Mouse (Mus musculus) adrenal gland, postnatal 4 days (tissue): ENCODE measurements around the gene Tma7. TPM values are rescaled to one million over a fixed set of nuclear protein-coding genes. Genes with fewer than 3 reads are reported as not detected.

Source experiments
- DNase-seq, 2 experiments: peaks; one replicate each; pipeline ENCODE4 v3.0.0; 2021 to 2022; ENCODE audit warnings: low spot score in 2 of 2, mixed read lengths in 2 of 2
- total RNA-seq, 2 experiments: library from RNA; stranded (reverse); gene quantifications; 2 replicates each; pipeline ENCODE4 v1.2.3; 2021

Gene Tma7
- total RNA-seq, 2 experiments from 2014 or later = 375 to 399 TPM

DNA sequence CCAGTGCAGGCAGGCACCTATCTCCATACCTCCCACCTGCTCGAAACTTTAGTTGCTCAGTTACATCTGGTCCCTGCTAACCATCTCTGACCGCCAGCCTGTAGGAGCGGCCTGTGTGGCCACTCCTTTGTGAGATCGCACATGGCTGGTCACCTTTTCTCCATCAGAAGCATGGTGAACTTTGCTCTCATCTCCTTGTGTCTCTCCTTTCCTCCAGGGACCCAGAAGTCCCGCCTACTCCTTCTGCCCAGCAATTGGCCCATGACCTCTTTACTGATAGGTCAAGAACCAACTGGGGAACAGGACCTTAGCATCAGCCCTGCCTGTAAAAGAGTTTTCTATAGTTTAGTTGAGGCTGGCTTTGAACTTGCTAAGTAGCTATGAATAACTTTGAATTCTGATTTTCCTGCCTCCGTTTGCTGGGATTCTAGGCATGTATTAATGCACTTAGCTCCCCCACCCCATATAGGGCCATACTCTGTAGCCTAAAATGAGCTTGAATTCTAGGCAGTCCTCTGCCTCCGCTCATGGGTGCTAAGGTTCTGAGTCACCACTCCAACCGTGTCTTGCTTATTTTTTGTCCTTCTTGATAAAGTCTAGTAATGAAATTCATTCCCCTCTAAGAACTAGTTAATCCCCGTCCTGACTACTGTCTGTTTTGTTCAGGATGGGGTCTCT is 32.3 kb downstream of the Tma7 start:
- DNase-seq = peak in 1 of 2 experiments; percentile 1

DNA sequence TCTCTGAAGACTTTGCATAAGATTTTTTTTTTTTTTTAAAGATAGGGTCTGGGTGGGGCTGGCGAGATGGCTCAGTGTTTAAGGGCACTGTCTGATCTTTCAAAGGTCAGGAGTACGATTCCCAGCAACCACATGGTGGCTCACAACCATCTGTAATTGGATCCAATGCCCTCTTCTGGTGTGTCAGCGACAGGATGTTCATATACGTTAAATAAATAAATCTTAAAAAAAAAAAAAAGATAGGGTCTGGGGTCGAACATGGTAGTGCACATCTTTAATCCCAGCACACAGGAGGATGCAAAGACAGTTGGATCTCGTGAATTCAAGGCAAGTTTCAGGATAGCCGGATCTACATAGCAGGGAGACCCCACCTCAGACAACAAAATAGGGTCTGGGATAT is 33.1 kb downstream of the Tma7 start:
- DNase-seq = no peak

DNA sequence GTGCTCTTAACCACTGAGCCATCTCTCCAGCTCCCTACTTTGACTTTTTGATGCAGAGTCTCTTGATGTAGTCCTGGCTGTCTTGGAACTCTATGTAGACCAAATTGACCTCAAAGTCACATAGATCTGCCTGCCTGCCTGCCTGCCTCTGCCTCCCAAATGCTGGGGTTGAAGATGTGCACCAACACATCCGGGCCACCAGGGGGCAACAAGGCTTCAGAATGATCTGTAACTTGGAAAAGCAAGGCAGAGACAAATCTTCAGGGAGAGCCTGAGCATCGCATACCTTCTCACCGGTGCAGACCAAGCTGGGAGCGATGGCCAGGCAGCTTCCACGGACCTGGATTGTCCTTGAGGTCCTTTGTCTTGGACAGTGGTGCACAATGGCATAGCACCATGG is 36.1 kb downstream of the Tma7 start:
- no peak for DNase-seq

DNA sequence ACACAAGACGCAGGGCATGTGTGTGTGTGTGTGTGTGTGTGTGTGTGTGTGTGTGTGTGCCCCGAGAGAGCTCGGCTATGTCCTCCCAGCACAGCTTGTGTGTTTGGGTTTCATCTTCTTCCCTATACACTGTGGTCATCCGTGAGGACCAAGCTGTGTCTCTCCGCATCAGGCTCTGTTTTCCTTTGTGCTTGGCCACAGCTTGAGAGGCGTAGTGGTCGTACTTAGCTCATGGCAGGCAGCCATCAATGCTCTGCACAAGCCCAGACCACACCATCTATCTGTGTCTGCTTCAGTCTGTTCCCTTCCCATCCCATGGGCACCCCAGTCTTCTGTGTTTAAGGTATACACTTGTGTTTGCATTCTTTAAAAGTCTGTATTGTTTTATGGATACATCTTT is 41.0 kb downstream of the Tma7 start:
- DNase-seq = no peak

DNA sequence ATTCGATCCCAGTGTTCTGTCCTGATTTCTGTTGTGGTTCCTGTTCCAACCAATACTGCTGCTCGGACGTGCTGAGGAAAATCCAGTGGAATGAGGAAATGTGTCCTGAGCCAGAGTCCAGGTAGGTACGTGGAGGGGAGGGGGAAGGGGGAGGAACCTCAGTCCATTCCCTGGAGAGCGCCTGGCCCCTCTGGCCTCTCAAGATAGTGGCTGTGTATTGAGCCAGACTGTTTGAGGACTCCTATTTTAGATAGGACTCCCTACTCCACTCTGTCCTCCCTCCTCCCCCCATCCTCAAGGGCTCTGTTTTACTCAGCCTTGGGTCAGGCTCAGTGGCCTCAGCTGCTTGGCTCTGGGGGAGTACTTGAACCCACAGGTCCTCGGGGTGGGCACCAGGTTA is 41.5 kb downstream of the Tma7 start:
- no peak for DNase-seq

DNA sequence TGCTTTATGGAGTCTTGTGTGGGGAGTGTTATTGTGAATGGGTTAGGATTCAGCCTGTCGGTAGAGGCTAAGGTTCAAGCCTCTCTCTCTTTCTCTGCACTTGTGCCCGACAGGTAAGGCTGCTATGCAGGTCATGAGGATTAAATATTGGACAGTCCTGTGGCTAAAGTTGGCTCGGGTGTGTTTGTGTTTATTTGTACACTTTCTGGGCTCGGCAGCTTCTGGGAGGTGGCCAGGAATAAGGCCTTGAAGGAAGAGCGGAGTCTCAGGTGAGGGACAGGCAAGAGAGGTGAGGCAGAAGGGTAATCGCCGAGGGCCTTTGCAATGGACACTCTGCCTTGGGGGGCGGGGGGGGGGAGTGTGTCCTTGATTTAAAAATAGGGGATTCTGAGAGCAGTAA is 42.2 kb downstream of the Tma7 start:
- DNase-seq = no peak

DNA sequence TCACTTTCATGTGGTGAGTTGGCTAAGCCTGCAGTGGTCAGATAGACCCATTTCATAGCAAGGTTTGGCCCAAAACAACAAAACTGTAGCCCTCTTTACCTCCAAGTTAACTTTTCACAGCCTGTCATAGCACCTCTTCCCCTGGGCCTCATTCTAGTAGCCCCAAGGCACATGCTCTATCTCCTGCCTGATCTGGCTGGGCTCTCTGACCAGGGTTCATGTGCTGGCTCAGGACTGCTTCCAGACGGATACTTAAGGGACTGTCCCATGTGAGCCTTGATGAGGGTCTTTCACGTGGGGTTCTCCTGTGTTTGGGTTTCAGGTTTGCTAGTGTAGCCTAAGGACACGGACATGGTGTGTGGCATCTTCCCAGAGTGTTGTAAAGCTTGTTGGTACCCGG is 42.7 kb downstream of the Tma7 start:
- DNase-seq = no peak

DNA sequence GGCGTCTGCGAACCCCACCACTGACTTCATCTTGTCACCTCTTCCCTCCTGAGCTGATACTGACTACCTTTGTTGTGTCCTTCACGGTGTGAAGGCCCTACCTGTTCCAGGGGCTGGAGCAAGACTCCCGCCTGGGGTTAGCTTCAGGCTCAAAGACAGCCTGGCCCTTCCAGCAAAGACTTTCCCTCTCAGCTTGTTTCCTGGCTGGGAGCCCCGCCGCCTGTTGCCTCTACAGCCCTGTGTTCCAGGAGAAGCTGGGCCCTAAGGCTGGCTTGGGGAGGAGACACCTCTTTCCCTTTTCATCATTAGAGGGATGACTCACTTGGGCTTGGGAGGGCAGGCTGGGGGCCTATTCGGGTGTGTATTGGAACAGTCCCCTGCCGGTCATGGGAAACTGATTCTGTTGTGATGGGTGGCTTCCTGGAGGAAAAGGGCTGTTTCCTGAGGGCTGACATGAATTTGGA is 43.5 kb downstream of the Tma7 start:
- no peak for DNase-seq

DNA sequence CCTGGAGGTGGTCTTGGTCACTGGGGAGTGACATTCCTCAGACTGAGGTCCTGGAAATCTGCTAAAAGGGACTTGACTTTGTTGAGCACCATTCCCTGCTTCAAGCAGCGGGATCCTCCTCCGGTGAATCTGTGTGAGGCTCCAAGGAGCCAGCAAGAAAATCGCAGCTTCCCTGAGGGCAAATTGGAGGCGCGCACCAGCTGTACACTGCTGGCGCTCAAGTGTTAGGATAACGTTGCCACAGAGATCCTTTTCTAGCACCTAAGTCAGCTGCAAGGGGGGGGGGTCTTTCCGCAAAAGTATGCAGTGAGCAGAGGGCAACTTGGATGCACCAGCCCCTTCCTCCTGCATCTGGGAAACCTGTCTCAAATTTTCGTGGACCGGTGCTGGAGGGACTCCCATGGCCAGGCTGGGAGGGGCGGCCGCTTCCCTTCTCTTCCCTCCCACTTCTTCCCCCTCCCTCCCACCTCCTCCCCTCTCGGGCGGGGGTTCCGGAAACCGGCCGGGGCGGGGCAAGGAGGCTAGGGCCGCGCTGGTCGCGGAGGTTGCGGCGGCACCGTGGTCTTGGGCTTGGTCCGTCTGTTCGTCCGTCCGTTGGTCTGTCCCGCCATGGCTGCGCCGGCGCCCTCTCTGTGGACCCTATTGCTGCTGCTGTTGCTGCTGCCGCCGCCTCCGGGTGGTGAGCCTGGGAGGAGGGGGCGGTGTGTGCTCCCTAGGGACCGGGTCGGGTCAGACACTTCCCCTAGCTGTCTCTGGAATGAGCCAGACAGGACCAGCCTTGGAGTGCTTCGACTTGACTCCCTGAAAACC is 44.1 kb downstream of the Tma7 start, which contains the start of gene Shisa5:
Gene Shisa5 (plus strand): TSS at position 480 of the 810 bp plus-strand sequence.
- peak; percentile 63 to 76 for DNase-seq

DNA sequence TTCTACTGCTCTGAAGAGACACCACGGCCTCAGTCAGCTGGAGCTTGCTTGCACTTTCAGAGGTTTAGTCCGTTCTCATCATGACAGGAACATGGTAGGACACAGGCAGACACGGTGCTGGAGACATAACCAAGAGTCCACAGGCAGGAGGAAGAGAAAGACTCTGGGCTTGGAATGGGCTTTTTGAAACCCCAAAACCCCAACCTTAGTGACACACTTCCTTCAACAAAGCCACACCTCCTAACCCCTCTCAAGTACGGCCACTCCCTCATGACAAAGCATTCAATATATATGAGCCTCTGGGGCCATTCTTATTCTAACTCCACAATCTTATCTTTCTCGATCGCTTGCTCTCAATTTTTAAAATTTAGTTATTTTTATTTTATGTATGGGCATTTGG is 50.0 kb downstream of the Tma7 start:
- no peak for DNase-seq

DNA sequence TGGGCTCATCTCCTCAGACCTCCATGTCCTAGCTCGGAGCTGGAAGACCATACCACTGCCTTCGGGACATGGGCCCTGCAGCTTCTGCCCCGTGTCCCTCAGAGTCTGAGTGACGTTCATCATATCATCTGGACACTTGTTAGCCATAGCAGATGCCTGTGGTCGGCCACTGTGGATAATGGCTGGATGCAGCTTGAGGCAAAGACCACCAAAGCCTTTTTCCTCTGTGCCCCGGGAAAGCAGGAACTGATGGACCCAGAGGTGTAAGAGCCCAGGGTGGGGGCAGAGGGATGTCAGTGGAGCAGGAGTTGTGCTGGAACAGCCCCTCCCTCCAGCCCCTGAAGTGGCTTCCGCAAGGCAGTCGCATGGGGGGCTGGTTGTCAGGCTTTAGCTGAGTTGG is 50.7 kb downstream of the Tma7 start:
- no peak for DNase-seq

DNA sequence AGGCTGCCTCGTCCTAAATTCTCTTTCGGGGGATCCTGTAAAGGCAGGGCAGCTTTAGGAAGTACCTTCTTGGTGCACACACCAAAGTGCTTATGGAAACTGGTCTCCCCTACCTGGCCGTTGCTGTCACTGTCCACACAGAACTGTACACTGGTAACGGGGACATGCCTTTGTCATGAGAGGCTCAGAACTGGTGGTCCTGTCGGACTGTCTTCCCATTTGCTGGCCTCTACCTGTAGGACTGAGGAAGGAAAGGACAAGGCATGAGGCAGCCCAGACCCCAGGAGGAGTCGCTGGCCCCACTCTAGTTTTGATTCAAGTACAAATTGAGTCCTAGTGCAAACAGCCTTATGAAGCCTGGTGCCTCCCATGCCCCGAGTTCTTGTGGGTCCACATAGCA is 51.4 kb downstream of the Tma7 start:
- no peak for DNase-seq

DNA sequence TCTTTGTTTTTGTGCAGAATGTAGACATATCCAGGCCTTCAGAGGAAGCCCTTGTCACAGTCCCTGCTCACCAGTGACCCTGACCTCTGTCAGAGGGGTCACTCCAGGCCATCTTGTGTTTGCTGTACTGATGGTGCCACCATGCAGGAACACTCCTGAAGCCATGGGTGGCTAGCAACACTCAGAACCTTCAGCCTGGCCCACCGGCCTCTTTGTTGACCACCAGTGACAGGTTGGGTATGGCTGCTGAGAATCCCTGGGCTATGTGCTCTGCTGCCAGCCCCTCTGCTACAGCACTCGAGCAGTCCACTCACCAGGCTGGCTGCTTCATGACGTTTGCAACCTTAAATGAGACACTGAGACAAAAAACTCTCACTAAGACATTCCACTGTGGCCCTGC is 52.1 kb downstream of the Tma7 start:
- DNase-seq = no peak

DNA sequence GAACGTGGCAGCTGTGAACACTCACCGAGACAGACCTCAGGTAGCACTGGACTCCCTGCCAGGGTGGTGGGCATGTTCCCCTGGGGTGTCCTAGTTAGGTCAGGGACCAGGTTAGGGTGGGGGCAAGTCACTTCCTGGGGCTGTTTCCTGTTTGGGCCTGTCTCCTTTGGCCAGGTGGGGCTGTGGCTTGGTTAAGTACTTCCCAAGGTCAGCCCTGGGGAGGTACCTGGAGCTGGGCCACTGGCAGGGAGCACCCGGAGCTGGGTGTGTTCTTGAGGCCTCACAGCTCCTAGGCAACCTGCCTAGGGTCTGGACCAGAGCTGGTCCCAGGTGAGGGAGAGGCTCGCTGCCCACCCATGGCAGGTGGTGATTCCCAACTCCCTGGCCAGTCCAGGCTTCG is 53.5 kb downstream of the Tma7 start:
- no peak for DNase-seq

DNA sequence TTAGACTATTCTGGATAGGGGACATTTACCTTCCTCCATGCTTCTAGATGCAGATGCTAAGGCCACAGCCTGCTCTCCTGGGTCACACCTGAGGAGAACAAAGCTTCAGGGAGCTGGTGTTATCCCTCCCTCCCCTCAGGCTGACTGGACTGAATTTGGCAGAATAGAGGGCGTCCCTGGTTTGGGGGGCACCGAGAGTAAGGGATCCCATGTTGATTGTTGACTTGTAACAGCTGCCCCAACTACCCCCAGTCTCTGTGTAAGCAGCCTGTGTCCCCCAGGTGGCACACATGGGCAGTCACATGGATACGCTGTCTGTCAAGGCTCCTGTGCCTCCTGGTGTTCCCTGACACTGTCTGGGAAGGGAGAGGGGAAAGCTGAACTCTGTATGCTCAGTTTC is 54.0 kb downstream of the Tma7 start:
- no peak for DNase-seq

DNA sequence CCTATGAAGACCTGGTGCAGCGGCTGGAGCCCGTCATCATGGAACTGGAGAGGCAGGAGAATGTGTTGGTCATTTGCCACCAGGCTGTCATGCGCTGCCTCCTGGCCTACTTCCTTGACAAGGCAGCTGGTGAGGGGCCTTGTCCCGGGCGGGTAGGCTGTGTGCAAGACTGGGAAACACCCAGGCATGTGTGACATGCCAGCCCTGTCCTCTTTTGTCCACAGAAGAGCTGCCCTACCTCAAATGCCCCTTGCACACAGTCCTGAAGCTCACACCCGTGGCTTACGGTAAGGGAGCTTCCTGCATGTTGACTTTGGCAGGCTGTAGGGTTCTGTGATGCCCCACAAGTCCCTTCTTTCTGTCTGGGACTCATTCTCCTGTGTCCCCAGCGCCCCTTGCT is 54.9 kb downstream of the Tma7 start:
- no peak for DNase-seq

Other genes with a start within 250 kb of the Tma7 start
- gene Slc26a6, start 229.3 kb downstream of the Tma7 start, total RNA-seq = 10 to 100 TPM; 11.4 to 11.9 TPM
- under 1 TPM in 1 of 2 experiments, not detected in 1; 0.34 TPM for gene Tmem89, start 168.0 kb downstream of the Tma7 start, total RNA-seq
- gene Uqcrc1, start 146.0 kb downstream of the Tma7 start, total RNA-seq = 100 to 1,000 TPM; 475 to 524 TPM
- gene Col7a1, start 129.0 kb downstream of the Tma7 start, total RNA-seq = 1 to 10 TPM; 9.0 to 9.5 TPM
- 1 to 10 TPM in 1 of 2 experiments, under 1 TPM in 1; 0.78 to 1.6 TPM for gene Ucn2, start 96.6 kb downstream of the Tma7 start, total RNA-seq
- gene Pfkfb4, start 90.8 kb downstream of the Tma7 start, total RNA-seq = 1 to 10 TPM; 5.3 to 9.1 TPM
- 100 to 1,000 TPM; 113 to 115 TPM for gene Shisa5, start 44.0 kb downstream of the Tma7 start, total RNA-seq
- gene Trex1, start 22.9 kb downstream of the Tma7 start, total RNA-seq = 10 to 100 TPM; 21.6 to 23.6 TPM
- gene Atrip, start 8.5 kb downstream of the Tma7 start, total RNA-seq = 10 to 100 TPM; 20.7 to 21.3 TPM
- 10 to 100 TPM; 17.3 to 18.5 TPM for gene Ccdc51, start 94 bp downstream of the Tma7 start, total RNA-seq
- 100 to 1,000 TPM; 152 to 161 TPM for gene Plxnb1, start 12.8 kb upstream of the Tma7 start, total RNA-seq
- gene Fbxw21, start 79.5 kb upstream of the Tma7 start, total RNA-seq = not detected
- not detected for gene Fbxw13, start 113.4 kb upstream of the Tma7 start, total RNA-seq
- gene Fbxw20, start 152.2 kb upstream of the Tma7 start, total RNA-seq = not detected
- gene Fbxw14, start 205.1 kb upstream of the Tma7 start, total RNA-seq = not detected